Mouse (Mus musculus) kidney, embryonic 14.5 days (tissue): ENCODE data around the gene Aurkb. TPM values are rescaled to one million over a fixed set of nuclear protein-coding genes. Genes with fewer than 3 reads are reported as not detected.

Source experiments
- ATAC-seq: fragments of 200-750 bp; cut with Nextera tagmentation; 2 replicates; pipeline ENCODE4 v1.8.0; 2017; ENCODE audit warnings: moderate number of reproducible peaks, mild to moderate bottlenecking, moderate TSS enrichment, moderate library complexity; ENCODE audit not compliant: low FRiP score, low TSS enrichment
- H3K27ac ChIP-seq: fragments of 300-500 bp; sonication (generic); 2 replicates; pipeline ENCODE4 v1.5.1; 2014; ENCODE audit warnings: low read depth, mild to moderate bottlenecking, low read length, moderate library complexity, mixed read lengths
- H3K27me3 ChIP-seq: fragments of 300-500 bp; sonication (generic); 2 replicates; pipeline ENCODE4 v1.6.1; 2014; ENCODE audit warnings: mild to moderate bottlenecking, low read length; ENCODE audit not compliant: control insufficient read depth, insufficient read depth
- H3K36me3 ChIP-seq: fragments of 300-500 bp; sonication (generic); 2 replicates; pipeline ENCODE4 v1.6.1; 2014; ENCODE audit warnings: low read length, mixed read lengths; ENCODE audit not compliant: control insufficient read depth, insufficient read depth
- H3K4me1 ChIP-seq: fragments of 300-500 bp; sonication (generic); 2 replicates; pipeline ENCODE4 v1.6.1; 2014; ENCODE audit warnings: low read length, mixed read lengths; ENCODE audit not compliant: control insufficient read depth, insufficient read depth
- H3K4me2 ChIP-seq: fragments of 300-500 bp; sonication (generic); replicated peaks from 2 replicates; pipeline ENCODE4 v1.6.1; 2014; ENCODE audit warnings: low read depth, mild to moderate bottlenecking, low read length
- H3K4me3 ChIP-seq: fragments of 300-500 bp; sonication (generic); 2 replicates; pipeline ENCODE4 v1.5.1; 2014; ENCODE audit warnings: mild to moderate bottlenecking, low read length
- H3K9ac ChIP-seq: fragments of 300-500 bp; sonication (generic); 2 replicates; pipeline ENCODE4 v1.6.1; 2014; ENCODE audit warnings: low read depth, mild to moderate bottlenecking, low read length, moderate library complexity
- H3K9me3 ChIP-seq: fragments of 300-500 bp; sonication (generic); 2 replicates; pipeline ENCODE4 v1.6.1; 2016; ENCODE audit warnings: low read length; ENCODE audit not compliant: control insufficient read depth
- WGBS: fragments of 180-500 bp; shearing (Covaris S2); extraction: QIAGEN DNeasy Blood & Tissue Kit; methylation state at CpG from one replicate; pipeline ENCODE4 v1.1.7; 2014; 5-methylcytosine and 5-hydroxymethylcytosine counted together
- polyA plus RNA-seq: library from polyadenylated mRNA; unstranded; fragments of >200 nt; fragmentation: Nextera tagmentation; extraction: Ambion mirVana; gene quantifications from 2 replicates; pipeline ENCODE4 v1.2.1, GENCODE M21; 2014

Aurkb gene
- polyA plus RNA-seq, 1 experiment from 2014 or later: 155 TPM

DNA sequence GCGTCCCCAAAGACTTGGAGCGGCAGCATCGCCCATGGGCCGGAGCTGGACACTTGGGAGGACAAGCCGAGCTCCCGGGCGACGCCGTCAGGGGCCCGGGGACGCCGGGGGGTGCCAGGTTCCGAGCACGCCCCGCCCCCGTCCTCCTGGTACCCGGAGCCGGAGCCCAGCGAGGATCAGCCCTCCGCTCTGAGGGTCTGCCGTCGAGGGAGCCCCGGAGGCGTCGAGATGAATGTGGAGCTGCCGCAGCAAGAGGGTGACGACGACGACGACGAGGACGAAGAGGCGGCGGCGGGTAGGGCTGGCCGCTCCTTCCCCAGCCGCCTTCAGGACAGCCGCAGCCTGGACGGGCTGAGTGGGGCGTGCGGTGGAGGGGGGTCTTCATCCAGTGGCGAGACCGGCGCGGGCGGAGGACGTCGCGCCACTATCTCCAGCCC lies 14.5 kb downstream of the Aurkb start:
- peak overlapping the region; percentile 83 for H3K9ac ChIP-seq

DNA sequence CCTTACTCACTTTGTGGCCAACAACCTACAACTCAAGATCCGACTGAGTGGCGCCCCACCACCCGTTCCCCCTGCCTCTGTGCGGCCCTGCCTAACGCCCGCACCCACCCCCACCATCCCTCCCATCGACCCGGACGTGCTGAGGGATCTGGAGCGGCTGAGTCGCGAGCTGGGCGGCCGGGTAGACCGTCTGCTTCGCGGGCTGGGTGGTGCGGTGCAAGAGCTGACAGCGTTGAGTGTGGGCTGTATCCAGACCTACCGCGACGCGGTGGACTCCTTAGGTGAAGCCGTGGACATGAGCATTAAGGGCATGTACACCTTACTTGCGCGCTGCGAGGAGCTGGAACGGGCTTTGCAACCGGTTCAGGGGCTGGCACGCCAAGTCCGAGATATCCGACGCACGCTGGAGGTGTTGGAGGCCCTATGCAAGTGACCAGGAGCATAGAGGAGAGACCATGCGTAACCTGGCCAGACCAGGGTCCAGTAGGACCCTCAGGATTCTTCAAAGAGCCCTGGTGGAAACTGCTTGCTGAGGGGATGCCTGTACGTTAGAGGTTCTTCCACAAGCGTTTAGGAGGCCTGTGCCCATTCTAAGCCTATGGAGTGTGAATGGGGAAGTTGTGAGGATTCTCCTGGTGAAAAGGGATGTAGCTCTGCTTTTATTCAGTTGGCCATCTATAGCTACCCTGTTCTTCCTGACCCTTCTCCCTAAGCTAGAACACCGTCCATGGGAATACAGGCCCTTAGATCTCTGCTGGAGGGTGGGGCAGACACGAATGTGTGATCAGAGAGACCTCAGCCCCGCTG lies 15.2 kb downstream of the Aurkb start:
- H3K27ac ChIP-seq: peak overlapping the region; percentile 85
- peak overlapping the region; percentile 83 for H3K9ac ChIP-seq
- no peaks in the 10 kb centered on the region for H3K9me3 ChIP-seq
- WGBS: 2% methylated on average over 37 of the region's 40 CpGs
- peak overlapping the region; percentile 96 for H3K4me2 ChIP-seq
- peak overlapping the region; percentile 89 for H3K4me3 ChIP-seq
- H3K4me1 ChIP-seq: peaks cover 20% of the 10 kb centered on the region
- H3K36me3 ChIP-seq: no peaks in the 10 kb centered on the region
- no peak; the same call in 1 of the 2 replicates for ATAC-seq
- no peaks in the 10 kb centered on the region for H3K27me3 ChIP-seq

More for the DNA sequence above, 14.5 kb downstream of the Aurkb start:
- H3K4me2 ChIP-seq: peak overlapping the region; percentile 96
- peaks cover 20% of the 10 kb centered on the region for H3K4me1 ChIP-seq
- H3K36me3 ChIP-seq: no peaks in the 10 kb centered on the region
- WGBS: under 1% methylated on average over 49 of the region's 49 CpGs
- no peaks in the 10 kb centered on the region for H3K27me3 ChIP-seq
- H3K4me3 ChIP-seq: peak overlapping the region; percentile 89
- no peaks in the 10 kb centered on the region for H3K9me3 ChIP-seq
- ATAC-seq: peak; percentile 8; the same call in 1 of the 2 replicates
- peak overlapping the region; percentile 85 for H3K27ac ChIP-seq

DNA sequence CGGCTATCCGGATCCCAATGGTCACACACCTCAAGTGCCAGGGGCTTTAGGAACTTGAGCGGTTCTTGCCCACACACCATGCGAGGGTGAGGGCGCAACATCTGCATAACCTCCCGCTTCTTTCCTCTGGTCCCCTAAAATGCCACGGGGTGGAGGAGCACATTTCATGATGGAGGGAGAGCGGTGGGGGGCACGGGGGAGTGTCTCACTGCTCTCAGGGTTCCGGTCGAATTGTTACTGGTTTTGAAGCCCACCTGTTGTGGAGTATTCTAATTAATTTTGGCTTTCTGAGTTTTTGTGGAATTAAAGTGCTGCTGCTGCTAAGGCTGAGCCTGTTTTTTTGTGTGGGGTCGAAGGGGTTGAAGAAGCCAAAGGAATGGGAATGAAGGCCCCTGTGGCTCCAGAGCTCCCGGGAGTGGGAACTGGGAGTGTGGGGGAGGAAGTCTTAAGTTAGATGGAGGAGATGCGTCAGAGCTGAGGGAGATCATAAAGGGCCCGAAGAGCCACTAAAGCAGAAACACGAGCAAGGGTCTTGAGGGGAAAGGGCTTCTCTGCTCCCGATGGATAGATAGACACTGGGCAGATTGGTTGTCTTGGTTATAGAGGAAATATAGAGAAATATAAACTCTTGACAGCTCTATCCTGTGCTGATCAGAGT lies 15.9 kb downstream of the Aurkb start:
- Histone ChIP-seq H3K9me3 (no peaks in the 10 kb centered on the region), H3K36me3 (no peaks in the 10 kb centered on the region), H3K4me3 (peak overlapping the region; percentile 89), H3K9ac (peak overlapping the region; percentile 83; the same call in 1 of the 2 replicates), H3K4me1 (peaks cover 24% of the 10 kb centered on the region), H3K27me3 (no peaks in the 10 kb centered on the region), H3K4me2 (peak overlapping the region; percentile 96), H3K27ac (no peak overlapping the region)
- no peak for ATAC-seq
- 6% methylated on average over 17 of the region's 17 CpGs for WGBS

DNA sequence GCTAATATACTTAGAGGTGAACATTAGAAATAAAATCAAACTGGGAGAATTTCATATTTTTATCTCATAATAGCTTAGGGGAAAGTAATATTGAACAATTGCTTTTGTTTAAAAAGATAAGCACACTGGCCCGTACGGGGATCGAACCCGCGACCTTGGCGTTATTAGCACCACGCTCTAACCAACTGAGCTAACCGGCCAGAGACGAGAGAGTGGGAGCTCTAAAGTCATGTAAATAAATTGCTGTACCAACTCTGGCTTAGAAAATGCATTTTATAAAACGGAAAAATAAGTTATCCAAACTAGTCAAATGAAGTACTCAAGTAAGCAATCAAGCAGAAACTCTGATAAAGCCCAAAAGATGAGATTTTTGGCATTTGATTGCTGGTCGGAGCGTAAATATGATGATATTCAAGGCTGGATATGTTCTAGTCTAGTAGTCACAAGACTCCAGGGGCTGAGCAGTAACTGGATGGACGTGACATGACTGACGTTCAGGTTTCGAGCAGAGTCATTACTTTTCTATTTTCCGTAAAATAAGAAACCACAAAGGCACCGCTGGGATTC lies 16.8 kb downstream of the Aurkb start:
- no peak; the same call in 1 of the 2 replicates for ATAC-seq
- 1% methylated on average over 17 of the region's 17 CpGs for WGBS

DNA sequence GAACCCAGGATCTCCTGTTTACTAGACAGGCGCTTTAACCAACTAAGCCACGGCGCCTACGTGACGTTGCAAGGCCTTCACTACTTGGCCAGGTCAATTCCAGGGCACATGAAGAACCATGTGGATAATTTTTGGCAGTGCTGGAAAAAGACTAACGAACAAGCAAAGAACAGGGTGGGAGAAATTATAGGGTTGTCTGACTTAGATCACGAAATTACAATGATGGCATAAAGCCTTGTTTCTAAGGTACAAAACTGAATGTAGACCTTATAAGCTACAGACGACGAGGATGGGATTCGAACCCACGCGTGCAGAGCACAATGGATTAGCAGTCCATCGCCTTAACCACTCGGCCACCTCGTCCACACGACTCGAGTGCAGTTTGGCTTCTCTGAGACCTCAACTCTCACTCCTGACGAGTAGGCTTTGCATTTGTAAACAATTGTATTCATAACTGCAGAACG lies 17.3 kb downstream of the Aurkb start:
- Histone ChIP-seq H3K9ac (peak overlapping the region; percentile 38; the same call in 1 of the 2 replicates), H3K36me3 (no peaks in the 10 kb centered on the region), H3K4me3 (peak overlapping the region; percentile 89), H3K27me3 (no peaks in the 10 kb centered on the region), H3K9me3 (no peaks in the 10 kb centered on the region), H3K27ac (peak overlapping the region; percentile 45; the same call in 1 of the 2 replicates), H3K4me1 (peaks cover 24% of the 10 kb centered on the region), H3K4me2 (peak overlapping the region; percentile 52)
- ATAC-seq: peak; percentile 58
- under 1% methylated on average over 19 of the region's 19 CpGs for WGBS

More for the DNA sequence above, 16.8 kb downstream of the Aurkb start:
- H3K27me3 ChIP-seq: no peaks in the 10 kb centered on the region
- no peaks in the 10 kb centered on the region for H3K9me3 ChIP-seq
- peak overlapping the region; percentile 89 for H3K4me3 ChIP-seq
- no peaks in the 10 kb centered on the region for H3K36me3 ChIP-seq
- peaks cover 24% of the 10 kb centered on the region for H3K4me1 ChIP-seq
- H3K9ac ChIP-seq: no peak overlapping the region; the same call in 1 of the 2 replicates
- peak overlapping the region; percentile 45; the same call in 1 of the 2 replicates for H3K27ac ChIP-seq
- H3K4me2 ChIP-seq: peak overlapping the region; percentile 96

DNA sequence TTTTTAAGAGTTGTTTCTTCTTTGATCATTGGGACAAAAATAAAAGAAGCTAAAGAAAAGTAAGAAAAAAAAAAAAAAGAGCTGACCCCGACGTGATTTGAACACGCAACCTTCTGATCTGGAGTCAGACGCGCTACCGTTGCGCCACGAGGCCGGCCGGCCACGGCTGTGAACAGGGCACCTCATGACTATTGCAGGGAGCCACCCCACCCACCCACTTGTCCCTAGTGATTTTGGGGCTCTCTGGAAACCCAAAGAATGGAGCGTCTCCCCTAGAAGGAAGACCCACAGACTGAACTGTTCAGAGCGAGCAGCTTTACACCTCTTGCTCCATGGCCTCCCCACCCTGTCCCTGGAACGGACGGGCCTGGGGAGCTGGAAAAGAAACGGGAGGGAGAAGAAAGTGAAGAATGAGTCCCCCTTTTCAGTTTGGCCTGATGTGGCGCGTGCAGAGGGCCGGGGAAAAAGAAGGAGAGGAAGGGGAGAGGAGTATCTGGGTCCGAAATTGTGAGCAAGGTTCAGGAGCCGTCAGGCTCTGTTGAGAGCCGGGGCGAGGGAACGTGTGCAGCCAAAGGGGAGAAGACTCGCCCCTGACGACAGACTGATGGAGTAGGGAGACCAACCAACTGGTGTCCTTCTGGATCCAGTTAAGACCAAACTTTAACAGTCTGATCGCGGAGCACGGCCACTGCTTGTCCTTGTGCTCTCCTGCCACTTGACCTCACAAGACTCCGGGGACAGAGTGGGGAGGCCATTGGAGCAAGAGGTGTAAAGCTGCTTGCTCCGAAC lies 18.2 kb downstream of the Aurkb start:
- under 1% methylated on average over 31 of the region's 31 CpGs for WGBS
- peaks cover 20% of the 10 kb centered on the region for H3K4me1 ChIP-seq

DNA sequence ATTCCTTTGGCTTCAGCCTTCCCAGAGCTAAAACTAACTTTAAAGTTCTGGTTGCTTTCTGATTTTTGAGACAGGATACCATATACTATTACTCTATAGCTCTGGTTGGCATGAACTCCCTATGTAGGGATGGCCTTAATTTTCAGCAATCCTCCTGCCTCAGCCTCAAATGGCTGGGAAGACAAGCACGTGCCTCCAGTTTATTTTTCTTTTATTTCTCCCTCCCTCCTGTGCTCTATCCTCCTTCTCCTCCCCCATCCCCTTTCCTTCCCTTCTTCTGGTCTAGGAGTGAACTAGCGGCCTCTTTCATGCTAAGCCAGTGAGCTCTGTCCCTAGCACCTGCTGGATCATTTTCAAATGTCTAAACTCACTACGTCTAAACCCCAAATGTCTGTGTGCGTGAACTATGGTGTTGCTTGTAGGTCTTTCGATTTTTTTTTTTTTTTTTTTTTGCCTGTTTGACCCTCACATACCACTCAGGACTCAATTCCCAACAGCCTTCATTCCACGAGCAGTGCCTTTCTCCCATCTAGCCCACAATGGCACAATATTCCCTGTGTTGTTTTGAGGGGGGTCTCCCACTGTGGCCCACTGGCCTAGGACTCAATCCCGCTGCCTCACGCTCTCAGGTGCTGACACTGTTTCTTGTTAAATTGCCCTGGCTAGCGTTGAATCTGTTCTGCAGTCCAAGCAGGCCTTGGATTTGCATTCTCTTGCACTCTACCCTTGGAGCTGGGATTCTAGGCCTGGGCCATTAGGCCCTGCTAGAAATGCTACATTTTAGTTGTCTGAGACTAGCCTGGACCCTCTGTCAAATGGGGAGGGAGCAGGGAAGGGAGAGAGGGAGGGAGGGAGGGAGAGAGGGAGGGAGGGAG lies 19.0 kb downstream of the Aurkb start:
- peak overlapping the region; percentile 71 for H3K27ac ChIP-seq
- H3K4me3 ChIP-seq: peak overlapping the region; percentile 89
- peaks cover 20% of the 10 kb centered on the region for H3K4me1 ChIP-seq
- peak overlapping the region; percentile 69 for H3K4me2 ChIP-seq
- no peak for ATAC-seq
- WGBS: 53% methylated on average over 9 of the region's 9 CpGs
- no peaks in the 10 kb centered on the region for H3K9me3 ChIP-seq
- peak overlapping the region; percentile 59 for H3K9ac ChIP-seq
- no peaks in the 10 kb centered on the region for H3K27me3 ChIP-seq
- no peaks in the 10 kb centered on the region for H3K36me3 ChIP-seq

More for the DNA sequence above, 18.2 kb downstream of the Aurkb start:
- Histone ChIP-seq H3K4me3 (peak overlapping the region; percentile 89), H3K36me3 (no peaks in the 10 kb centered on the region), H3K9ac (peak overlapping the region; percentile 59), H3K4me2 (peak overlapping the region; percentile 69), H3K27me3 (no peaks in the 10 kb centered on the region), H3K9me3 (no peaks in the 10 kb centered on the region), H3K27ac (peak overlapping the region; percentile 71)
- peak; percentile 43; the same call in 1 of the 2 replicates for ATAC-seq
